Mouse (Mus musculus): ENCODE results near the gene Klf12.

The Klf12 gene

GRCm38 (mm10) chr14:100126126-100126525 lies 158.4 kb downstream of the Klf12 start:
- no peak for DNase-seq

DNA sequence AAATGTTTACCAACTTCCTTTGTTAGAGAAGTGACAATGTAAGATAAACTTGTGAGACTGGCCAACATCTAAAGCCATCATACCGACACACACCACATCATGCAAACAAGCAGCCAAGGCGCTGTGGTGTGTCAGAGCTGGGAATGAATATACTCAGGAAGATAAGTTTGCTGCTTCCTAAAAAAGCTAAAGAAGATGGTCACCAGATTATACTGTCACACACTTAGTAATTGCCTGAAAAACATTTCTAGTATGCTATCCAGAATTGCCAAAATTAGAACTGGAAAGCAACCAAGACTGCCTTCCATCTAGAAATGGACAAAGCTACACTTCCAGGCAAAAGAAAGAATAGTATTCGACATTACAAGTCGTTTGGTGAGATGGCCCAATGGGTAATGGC lies 163.4 kb downstream of the Klf12 start:
- DNase-seq, result no peak

DNA sequence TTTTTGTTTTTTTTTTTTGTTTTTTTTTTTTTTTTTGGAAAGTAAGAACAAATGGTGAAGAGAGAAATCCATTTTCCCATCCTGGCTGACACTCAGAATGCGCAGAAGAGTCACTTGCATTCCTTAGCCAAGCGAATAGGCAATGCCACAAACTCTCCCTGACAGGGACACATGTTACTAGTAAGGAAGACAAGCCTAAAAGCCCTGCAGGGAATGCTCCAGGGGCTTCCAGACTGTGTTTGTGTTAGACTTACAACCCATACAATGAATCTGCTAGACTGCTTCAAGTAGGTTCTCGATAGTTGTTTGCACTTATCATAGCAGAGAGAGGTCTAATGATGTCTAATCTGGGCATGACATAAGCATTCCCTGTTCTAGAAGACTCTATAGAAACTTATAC lies 164.6 kb downstream of the Klf12 start:
- DNase-seq, result no peak

GRCm38 (mm10) chr14:100113419-100113818 lies 171.1 kb downstream of the Klf12 start:
- DNase-seq, result no peak

- DNase-seq, result no peak
These were observed 172.7 kb downstream of the Klf12 start for GRCm38 (mm10) chr14:100111735-100112134.

DNA sequence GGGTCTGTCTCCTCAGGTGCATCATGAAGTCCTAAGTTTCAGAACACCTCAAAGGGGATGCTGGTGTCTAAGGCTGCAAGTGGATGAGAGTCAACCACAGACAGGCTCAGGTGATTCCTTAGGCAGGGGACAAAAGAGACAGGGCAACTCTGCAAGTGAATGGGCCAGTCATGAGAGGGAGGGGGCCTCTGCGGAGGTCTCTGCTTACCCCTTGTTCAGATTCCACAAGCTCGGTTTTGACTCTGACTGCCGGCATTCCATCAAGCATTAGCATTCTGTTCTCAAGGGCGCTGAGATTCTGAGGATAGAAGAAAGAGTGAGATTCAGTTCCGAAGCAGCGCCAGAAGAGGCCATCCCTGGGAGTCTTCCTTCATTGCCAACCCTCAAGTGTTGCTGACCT lies 174.9 kb downstream of the Klf12 start:
- no peak for DNase-seq

GRCm38 (mm10) chr14:100105570-100105969 lies 178.9 kb downstream of the Klf12 start:
- DNase-seq, result no peak

DNA sequence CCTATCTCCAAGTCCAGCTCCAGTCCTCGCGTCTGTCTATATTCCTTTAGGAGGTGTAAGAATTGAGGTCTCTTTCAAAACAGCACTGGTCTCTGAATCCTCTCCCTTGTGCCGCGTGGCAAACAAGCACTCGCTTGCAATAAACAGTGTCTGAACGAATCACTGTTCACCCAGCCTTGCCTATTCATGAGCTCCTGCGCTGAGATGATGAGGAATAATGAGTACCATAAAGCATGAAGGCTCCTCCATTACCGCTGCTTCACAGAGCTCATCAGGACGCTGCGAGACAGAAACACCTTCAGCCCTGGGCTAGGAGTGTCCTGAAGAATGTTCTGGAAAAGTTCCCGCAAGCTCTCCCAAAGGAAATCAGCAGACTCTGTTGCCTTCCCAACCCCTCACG lies 179.7 kb downstream of the Klf12 start:
- DNase-seq, result no peak

GRCm38 (mm10) chr14:100103818-100104217 lies 180.7 kb downstream of the Klf12 start:
- no peak for DNase-seq

DNA sequence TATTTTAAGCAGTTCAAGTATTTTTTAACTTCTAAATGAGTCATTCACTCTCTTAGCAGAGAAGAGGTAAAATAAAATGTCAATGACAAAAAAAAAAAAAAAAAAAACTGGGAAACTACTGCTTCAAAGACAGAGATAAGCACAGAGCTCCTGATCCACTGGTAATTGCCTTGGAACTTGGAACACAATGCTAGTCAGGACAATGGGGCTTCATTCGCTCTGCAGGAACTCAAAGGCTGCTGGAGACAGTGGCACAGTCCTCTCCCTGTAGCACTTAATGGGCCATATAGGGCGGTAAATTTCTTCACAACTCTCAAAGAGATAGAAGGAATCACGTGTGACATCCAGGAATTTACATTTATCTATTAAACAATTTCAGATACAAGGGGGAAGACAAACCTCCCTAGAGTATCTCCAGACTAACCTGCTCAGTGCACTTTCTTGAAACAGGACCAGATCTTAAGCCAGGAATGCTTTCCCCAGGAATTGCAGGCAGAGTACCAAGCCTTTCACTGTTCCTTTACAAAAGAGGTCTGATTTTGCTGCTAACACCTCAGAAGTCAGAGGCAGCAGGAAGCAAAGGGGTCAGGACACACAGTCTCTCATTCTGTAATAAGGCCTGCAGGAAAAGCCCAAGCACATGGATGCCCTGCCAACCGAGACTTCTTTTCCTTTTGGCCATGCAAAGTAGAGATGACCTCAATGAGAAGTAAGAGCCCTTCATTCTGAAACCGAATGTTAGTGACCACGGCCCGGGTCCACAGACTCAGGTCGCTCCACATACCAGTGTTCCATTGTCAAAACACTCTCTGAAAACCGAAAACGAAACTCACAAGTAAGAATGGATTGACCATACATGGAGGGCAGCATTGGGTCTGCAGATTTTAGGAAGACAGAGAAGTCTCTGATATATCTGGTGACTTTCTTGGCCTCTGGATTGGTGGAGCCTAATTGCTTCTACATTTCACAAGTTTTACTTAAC lies 187.0 kb downstream of the Klf12 start:
- DNase-seq, result no peak

GRCm38 (mm10) chr14:100095730-100096129 lies 188.7 kb downstream of the Klf12 start:
- no peak for DNase-seq

DNA sequence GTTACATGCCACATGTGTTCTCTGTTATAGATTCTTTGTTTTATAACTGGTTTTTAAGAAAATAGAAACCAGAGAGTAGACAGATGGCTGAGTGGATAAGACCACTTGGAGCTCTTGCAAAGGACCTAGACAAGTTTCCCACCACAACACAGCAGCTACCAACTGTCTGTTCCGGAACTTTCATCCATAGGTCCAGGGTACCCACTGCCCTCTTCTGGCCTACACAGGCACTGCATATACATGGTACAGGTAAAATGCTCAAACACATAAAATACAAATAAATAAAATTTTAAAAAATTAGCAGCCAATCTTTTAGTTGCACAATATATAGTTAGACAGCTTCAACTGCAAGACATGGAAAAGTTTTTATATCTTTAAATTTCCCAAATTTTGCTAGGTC lies 194.0 kb downstream of the Klf12 start:
- peak in 1 of 2 experiments; percentile 17 for DNase-seq

DNA sequence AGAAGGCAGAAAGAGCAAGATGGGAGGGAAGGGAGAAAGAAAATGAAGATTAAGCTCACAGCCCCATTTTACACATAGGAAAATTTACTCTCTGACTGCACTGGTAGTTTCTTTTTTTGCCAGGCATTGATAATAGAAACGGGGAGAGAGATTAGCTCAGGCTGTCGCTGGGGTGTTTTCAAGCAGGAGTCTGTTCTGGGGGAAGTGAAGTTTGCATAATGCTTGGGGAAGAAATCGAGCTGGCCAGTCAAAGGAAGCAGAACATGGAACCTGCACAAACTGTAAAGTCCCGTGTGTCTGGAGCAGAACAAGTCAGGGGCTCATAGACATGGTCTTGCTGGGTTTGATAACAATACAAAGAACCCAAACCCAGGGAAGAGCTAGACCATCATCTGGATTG lies 204.9 kb downstream of the Klf12 start:
- no peak for DNase-seq

- DNase-seq, result no peak
These were observed 211.9 kb downstream of the Klf12 start for GRCm38 (mm10) chr14:100072431-100073195.

GRCm38 (mm10) chr14:100069543-100070090 lies 214.9 kb downstream of the Klf12 start:
- DNase-seq, result no peak

DNA sequence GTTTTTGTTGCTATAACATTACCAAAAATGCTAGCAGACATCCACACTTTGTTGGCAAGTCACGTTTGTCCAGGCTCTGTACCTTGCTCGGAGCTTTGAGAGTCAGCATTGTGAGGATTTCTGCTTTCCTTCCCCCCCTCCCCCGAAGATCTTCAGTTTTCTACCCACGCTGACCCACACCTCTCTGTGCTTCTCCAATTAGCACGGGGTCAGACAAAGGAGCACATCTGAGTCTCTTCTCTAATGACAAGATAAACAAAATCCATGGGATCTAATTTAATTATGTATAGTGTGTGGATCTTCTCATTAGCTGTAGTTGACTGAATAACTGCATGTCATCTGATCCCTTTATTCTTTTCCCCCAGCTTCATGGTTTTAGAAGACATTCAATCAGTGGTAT lies 215.8 kb downstream of the Klf12 start:
- DNase-seq, result no peak

- no peak for DNase-seq
These were observed 222.0 kb downstream of the Klf12 start for GRCm38 (mm10) chr14:100062516-100062915.

DNA sequence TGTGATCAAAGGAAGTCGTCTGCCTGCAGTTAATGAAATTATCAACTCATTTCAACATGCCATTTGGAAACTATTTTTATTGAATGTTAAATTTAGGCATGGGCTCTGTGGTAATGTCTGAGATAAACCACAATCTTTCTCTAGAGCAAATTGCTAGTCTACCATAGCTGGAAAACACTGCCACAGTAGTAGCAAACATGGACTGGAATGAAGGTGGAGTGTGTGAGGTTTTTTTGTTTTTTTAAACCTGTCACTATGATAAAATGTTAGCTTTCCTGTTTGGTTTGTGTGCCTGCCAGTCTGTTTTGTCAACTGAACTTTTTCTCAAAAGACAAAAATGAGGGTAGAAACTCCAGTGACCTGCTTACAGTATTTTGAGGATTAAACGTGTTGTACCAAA lies 230.3 kb downstream of the Klf12 start:
- no peak for DNase-seq

- peak; percentile 4 to 7 for DNase-seq
These were observed 231.0 kb downstream of the Klf12 start for GRCm38 (mm10) chr14:100053456-100053855.

- peak; percentile 59 to 73 for DNase-seq
These were observed 231.6 kb downstream of the Klf12 start for GRCm38 (mm10) chr14:100052876-100053275.

- no peak for DNase-seq
These were observed 239.0 kb downstream of the Klf12 start for GRCm38 (mm10) chr14:100045431-100045830.

- DNase-seq, result no peak
These were observed 242.7 kb downstream of the Klf12 start for GRCm38 (mm10) chr14:100041823-100042222.

DNA sequence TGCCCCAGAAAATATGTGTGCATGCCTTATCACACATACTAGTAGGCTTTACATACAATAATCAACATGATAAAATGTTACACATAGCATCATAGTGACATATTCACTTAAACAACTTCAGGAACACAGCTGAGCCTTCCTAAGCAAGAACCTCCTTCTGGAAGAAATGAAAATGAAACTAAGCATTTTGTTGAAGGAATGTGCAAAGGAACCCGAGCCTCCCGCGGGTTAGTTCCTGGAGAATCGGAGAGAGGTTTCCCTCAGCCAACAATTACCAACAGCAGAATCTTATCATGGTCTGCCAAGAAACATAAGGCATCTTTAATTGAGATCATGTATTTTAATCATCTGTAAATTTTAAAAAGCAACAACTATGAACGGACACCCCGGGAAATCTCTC lies 257.8 kb downstream of the Klf12 start:
- DNase-seq, result no peak

DNA sequence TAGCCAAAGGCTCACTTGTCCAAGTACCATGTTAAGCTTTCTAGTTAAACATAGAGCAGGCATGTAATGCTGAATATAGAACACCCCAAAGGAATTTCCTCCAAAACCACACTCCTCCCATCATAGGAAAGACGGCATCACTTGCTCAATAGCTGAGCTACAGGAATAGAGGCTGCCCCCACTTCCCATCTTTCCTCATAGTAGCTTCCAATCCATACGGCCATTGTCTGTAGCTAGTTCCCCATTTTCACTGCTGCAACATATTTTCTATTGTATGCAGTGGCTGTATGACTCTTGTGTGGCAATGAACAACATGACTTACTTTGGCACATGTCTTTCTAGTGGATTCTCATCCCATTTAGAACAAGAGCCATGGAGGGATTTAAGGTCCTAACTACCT lies 267.3 kb downstream of the Klf12 start:
- no peak for DNase-seq

All from kidney, adult 8-10 months (tissue).